Mouse (Mus musculus): ENCODE results near the gene Rnps1. TPM values are rescaled to one million over a fixed set of nuclear protein-coding genes. Genes with fewer than 3 reads are reported as not detected.
"Not testable (repeated sequence)": the region's sequence is repeated elsewhere in the genome, so short reads cannot be mapped to it uniquely, and the experiment has no call there.

The Rnps1 gene
- total RNA-seq, 1 experiment from 2014 or later: 160 TPM

- ATAC-seq (replicated peaks in 1 of 2; ENCODE audit: insufficient read depth in 1 of 2, low FRiP score in 2 of 2, low TSS enrichment in 1 of 2, low read depth in 1 of 2, poor library complexity in 2 of 2, severe bottlenecking in 2 of 2): peak; percentile 92 to 95
These were observed 40.6 kb downstream of the Rnps1 start for GRCm38 (mm10) chr17:24454756-24455522.

GRCm38 (mm10) chr17:24455523-24456206, 41.3 kb downstream of the Rnps1 start:
- not testable (repeated sequence) for ATAC-seq (replicated peaks in 1 of 2; ENCODE audit: insufficient read depth in 1 of 2, low FRiP score in 2 of 2, low TSS enrichment in 1 of 2, low read depth in 1 of 2, poor library complexity in 2 of 2, severe bottlenecking in 2 of 2)

- peak; percentile 46 to 58; a peak in 1 of 4 replicates for ATAC-seq (replicated peaks in 1 of 2; ENCODE audit: insufficient read depth in 1 of 2, low FRiP score in 2 of 2, low TSS enrichment in 1 of 2, low read depth in 1 of 2, poor library complexity in 2 of 2, severe bottlenecking in 2 of 2)
These were observed 47.2 kb downstream of the Rnps1 start for GRCm38 (mm10) chr17:24461580-24461979.

GRCm38 (mm10) chr17:24462932-24463331, 48.6 kb downstream of the Rnps1 start:
- no peak for ATAC-seq (replicated peaks in 1 of 2; ENCODE audit: insufficient read depth in 1 of 2, low FRiP score in 2 of 2, low TSS enrichment in 1 of 2, low read depth in 1 of 2, poor library complexity in 2 of 2, severe bottlenecking in 2 of 2)

GRCm38 (mm10) chr17:24463374-24464133, 49.2 kb downstream of the Rnps1 start:
- peak; percentile 62 to 89 for ATAC-seq (replicated peaks in 1 of 2; ENCODE audit: insufficient read depth in 1 of 2, low FRiP score in 2 of 2, low TSS enrichment in 1 of 2, low read depth in 1 of 2, poor library complexity in 2 of 2, severe bottlenecking in 2 of 2)

GRCm38 (mm10) chr17:24468636-24469246, 54.4 kb downstream of the Rnps1 start:
- no peak for ATAC-seq (replicated peaks in 1 of 2; ENCODE audit: insufficient read depth in 1 of 2, low FRiP score in 2 of 2, low TSS enrichment in 1 of 2, low read depth in 1 of 2, poor library complexity in 2 of 2, severe bottlenecking in 2 of 2)

- no peak for ATAC-seq (replicated peaks in 1 of 2; ENCODE audit: insufficient read depth in 1 of 2, low FRiP score in 2 of 2, low TSS enrichment in 1 of 2, low read depth in 1 of 2, poor library complexity in 2 of 2, severe bottlenecking in 2 of 2)
These were observed 55.1 kb downstream of the Rnps1 start for GRCm38 (mm10) chr17:24469336-24469909.

GRCm38 (mm10) chr17:24469910-24470602, 55.7 kb downstream of the Rnps1 start, which contains the start of the genes E4f1 and Pgp:
Gene E4f1, minus strand, starts transcription at chr17:24470313.
Gene Pgp, plus strand, starts transcription at chr17:24470392.
- ATAC-seq (replicated peaks in 1 of 2; ENCODE audit: insufficient read depth in 1 of 2, low FRiP score in 2 of 2, low TSS enrichment in 1 of 2, low read depth in 1 of 2, poor library complexity in 2 of 2, severe bottlenecking in 2 of 2): peak; percentile 95 to 97

GRCm38 (mm10) chr17:24470701-24471527, 56.5 kb downstream of the Rnps1 start:
- no peak for ATAC-seq (replicated peaks in 1 of 2; ENCODE audit: insufficient read depth in 1 of 2, low FRiP score in 2 of 2, low TSS enrichment in 1 of 2, low read depth in 1 of 2, poor library complexity in 2 of 2, severe bottlenecking in 2 of 2)

- no peak for ATAC-seq (replicated peaks in 1 of 2; ENCODE audit: insufficient read depth in 1 of 2, low FRiP score in 2 of 2, low TSS enrichment in 1 of 2, low read depth in 1 of 2, poor library complexity in 2 of 2, severe bottlenecking in 2 of 2)
These were observed 58.1 kb downstream of the Rnps1 start for GRCm38 (mm10) chr17:24472512-24472911.

GRCm38 (mm10) chr17:24473612-24474275, 59.4 kb downstream of the Rnps1 start, which contains the start of gene Bricd5:
Gene Bricd5, plus strand, starts transcription at chr17:24473884.
- ATAC-seq (replicated peaks in 1 of 2; ENCODE audit: insufficient read depth in 1 of 2, low FRiP score in 2 of 2, low TSS enrichment in 1 of 2, low read depth in 1 of 2, poor library complexity in 2 of 2, severe bottlenecking in 2 of 2): no peak

- ATAC-seq (replicated peaks in 1 of 2; ENCODE audit: insufficient read depth in 1 of 2, low FRiP score in 2 of 2, low TSS enrichment in 1 of 2, low read depth in 1 of 2, poor library complexity in 2 of 2, severe bottlenecking in 2 of 2): no peak
These were observed 60.2 kb downstream of the Rnps1 start for GRCm38 (mm10) chr17:24474557-24474956.

Data from hematopoietic stem cell, adult 5-6 weeks (primary cell).